Mouse (Mus musculus): ENCODE measurements around the gene Gldc.

The Gldc gene

GRCm38 (mm10) chr19:30105045-30105842 lies 70.0 kb downstream of the Gldc start:
- no peak for DNase-seq

- no peak for DNase-seq
Measured at GRCm38 (mm10) chr19:30102620-30103019, 72.6 kb downstream of the Gldc start.

- DNase-seq, result no peak
Measured at GRCm38 (mm10) chr19:30100571-30100970, 74.7 kb downstream of the Gldc start.

- no peak for DNase-seq
Measured at GRCm38 (mm10) chr19:30097039-30097438, 78.2 kb downstream of the Gldc start.

GRCm38 (mm10) chr19:30096186-30096585 lies 79.0 kb downstream of the Gldc start:
- no peak for DNase-seq

- no peak for DNase-seq
Measured at GRCm38 (mm10) chr19:30091644-30092295, 83.5 kb downstream of the Gldc start.

GRCm38 (mm10) chr19:30090163-30090562 lies 85.1 kb downstream of the Gldc start:
- DNase-seq, result no peak

GRCm38 (mm10) chr19:30065797-30066196 lies 109.4 kb downstream of the Gldc start:
- no peak for DNase-seq

GRCm38 (mm10) chr19:30054218-30054617 lies 121.0 kb downstream of the Gldc start:
- DNase-seq, result no peak

- DNase-seq, result no peak
Measured at GRCm38 (mm10) chr19:30051479-30051878, 123.8 kb downstream of the Gldc start.

- DNase-seq, result no peak
Measured at GRCm38 (mm10) chr19:30050584-30050983, 124.6 kb downstream of the Gldc start.

All from cerebellum, adult 8-10 months (tissue).